Mouse (Mus musculus): ENCODE results near the gene Lmntd1.

The Lmntd1 gene

DNA sequence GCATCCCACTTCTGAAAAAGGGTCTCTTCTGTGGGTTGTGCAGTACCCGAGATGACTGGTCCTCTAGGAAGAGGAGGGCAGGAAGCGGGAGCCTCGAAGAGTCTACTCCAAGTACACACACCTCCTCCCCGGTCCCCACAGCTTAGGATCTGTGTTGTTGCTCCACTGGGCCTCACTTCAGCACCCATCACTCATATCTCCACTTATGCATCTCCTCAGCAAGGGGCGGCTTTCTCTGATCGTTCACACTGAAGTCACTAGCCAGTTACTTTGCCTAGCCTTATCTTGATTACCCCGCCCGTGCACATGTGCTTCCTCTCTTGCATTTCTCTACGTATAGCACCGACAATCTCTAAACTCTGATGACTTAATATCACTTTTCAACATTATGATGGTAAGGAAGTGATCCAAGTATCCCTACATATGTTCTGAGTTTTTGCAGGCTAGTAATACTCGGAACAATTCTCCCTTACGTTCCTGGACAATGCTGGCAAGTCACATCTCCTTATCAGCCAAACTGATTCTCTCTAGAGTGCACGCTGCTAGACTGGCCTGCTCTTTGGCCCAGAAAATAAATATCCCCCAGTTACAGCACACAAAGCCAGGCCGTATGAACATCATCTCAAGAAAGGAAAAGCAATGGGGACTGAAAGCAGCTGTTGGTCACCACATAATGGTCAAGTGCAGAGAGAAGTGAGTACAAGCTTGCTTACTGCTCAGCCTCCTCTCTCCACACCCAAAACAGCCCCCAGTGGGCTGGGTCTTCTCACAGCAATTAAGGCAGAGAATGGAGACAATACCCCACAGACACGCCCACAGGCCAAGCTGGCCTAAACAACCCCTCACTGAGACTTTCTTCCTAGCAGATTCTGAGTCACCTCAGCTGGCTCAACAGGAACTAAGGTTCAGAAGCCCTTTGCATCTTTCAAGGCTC lies 56.8 kb downstream of the Lmntd1 start:
- no peak for DNase-seq (ENCODE audit: low spot score)

DNA sequence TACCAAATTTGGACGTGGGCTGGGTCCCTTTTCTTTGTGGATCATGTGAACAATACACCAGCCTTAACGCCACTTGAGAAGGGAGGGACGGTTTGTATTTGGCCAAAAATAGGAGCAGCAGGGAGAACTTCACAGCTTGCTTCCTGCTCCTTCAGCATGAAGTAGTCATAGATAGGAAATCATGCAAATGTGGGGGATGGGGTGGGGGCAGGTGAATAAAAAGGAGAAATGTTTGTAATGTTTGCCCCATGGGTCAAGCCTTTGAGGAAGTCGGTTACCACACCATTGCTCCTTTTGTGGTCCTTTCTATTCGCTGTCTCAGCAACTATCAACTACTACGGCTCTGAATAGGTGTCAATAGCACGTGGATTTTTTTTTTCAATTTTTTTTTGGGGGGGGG lies 60.9 kb downstream of the Lmntd1 start:
- DNase-seq (ENCODE audit: low spot score) = no peak

DNA sequence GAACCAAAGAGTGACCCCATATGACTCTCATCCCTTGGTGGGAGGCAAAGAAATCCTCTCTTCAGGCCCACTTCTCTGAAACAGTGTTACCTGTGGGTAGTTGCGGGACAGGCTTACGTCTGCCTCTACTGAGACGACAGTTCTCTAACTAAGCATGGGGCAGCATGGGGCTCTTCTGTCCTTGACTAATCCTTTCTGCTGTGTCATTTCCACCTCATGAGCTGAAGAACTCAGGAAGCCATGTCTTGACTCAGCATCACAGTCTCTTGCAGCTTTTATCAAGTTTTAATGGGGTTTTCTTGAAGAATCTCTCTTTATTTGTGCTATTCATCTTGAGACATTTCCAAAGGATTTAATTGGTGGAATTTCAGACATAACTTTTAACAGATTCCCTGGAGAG lies 61.3 kb downstream of the Lmntd1 start:
- no peak for DNase-seq (ENCODE audit: low spot score)

DNA sequence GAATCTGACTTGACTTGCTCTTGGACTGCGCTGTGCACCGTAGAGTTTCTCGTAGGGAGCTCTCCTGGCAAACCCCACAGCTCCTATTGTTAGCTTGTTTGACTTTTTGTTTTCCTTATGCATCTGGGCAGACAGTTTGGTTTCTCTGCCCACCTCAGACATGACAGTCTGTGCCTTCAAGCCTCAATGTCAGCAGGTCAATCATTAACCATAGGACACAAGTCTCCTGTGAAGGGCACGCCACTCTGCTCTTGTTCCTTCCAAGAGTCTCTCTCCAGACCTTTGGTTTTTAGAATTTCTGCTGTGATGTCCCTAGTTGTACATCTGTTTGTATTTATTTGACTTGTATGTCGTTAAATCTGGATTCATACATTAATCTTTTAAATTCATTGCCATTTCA lies 63.1 kb downstream of the Lmntd1 start:
- DNase-seq (ENCODE audit: low spot score) = no peak

DNA sequence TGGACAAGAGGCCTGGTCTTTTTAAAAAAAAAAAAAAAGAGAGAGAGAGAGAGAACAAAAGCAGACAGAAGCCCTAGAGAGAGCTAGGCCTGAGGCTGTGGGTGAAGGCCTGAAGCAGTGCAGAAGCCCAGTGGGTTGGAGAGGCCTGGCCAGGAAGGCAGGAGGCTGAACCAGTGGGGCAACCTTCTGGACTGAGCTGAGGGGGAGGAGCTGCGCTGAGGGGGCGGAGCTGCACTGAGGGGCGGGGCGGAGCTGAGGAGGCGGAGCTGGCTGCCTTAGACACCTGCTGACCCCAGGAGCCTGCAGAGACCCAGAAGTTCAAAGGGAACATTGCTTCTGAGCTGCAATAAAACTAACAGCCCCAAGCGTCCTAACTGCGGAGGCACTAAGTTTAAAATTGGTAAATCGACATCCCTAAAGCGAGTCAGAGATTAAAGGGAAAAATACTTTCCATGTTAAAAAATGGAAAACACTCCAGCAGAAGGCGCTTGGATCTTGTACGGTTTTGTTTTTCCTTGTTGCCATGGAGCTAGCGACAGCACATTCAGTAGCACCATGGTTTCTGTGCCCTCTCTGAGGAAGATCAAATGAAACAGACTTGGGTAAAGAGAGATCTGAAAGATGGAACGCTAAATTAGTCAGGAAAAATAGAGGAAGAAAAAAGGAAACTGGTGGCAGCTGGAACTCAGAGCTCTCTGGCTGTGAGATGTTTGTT lies 68.0 kb downstream of the Lmntd1 start:
- no peak for DNase-seq (ENCODE audit: low spot score)

DNA sequence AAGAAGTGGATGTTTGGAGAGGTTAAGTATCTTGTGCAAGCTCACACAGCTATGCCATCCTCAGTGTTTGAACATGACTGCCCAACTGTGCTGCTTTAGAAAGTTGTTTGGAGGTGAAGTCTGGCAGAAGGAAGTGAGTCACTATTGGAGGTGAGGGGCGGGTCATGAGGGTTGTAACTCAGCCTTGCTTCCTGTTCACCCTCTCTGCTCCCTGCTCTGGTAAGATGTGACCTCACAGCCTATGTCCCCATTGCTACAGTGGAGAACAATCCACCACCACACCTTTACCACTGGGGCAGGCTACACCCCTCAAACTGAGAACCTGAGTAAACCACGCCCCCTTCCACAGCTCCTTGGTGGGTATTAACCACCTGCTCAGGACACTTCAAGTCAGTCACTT lies 69.3 kb downstream of the Lmntd1 start:
- no peak for DNase-seq (ENCODE audit: low spot score)

DNA sequence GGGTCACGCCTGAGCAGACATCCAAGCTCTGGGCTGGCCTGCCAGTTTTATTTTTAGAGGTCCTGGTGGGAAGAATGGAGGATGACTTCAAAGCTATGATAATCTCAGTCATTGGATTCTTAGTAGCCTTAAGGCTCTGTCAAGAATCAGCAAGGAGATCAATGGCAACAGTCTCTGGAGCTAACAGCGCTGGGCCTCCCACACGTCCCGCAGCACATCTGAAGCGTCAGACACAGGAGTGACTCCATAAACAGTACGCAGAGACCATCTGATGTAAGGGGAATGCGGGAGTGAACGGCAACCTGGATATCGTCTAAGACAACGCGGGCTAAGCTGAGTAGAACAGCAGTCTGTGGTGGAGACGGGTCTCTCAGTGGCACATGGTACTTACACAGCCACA lies 69.8 kb downstream of the Lmntd1 start:
- no peak for DNase-seq (ENCODE audit: low spot score)

DNA sequence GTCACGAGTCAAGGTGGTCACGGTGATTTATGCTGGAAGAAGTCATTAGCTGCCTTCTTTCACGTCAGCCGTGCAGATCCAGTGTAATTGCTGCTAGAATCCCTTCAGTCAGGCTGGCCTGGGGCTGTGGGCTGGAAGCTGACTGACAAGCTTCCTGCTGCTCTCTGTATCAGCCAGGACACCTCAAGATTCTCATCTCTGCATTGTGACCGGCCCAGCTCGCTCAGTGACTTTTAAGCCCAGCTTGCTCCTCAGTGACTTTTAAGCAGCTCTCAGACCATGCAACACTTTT lies 74.6 kb downstream of the Lmntd1 start:
- DNase-seq (ENCODE audit: low spot score) = no peak

DNA sequence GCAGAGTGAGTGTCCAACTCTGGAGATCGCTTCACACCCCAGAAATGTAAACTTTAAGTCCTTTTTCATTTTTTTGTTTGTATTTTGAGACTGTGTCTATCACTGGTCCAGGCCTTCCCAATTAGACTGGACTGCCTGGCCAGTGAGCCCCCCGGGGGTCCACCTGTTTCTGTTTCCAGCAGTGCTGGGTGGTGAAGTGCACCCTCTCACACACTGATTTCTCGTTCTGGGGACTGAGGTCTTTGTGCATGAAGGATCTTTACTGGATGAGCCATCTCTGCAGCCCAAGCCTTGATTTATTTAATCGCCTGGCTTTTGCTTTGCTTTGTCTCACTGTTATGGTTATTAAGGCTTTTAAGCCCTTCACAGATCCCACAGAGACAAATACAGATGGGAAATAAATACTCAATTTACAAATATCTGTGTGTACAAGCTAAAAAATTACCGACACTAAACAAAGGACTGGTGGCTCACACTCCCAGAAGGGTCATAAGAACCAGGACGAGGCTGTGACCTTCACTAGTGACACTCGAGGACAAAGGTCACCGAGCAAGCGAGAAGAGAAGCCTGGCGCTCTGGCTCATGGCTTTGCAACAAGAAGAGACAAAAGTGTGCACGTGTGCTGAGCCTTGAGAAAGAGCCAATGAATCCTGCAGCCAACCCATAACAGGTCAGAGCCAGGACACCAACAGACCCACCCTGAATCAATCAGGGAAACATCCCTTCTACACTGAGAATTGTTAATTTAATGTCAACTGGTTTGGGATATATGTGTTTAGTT lies 75.1 kb downstream of the Lmntd1 start:
- no peak for DNase-seq (ENCODE audit: low spot score)

DNA sequence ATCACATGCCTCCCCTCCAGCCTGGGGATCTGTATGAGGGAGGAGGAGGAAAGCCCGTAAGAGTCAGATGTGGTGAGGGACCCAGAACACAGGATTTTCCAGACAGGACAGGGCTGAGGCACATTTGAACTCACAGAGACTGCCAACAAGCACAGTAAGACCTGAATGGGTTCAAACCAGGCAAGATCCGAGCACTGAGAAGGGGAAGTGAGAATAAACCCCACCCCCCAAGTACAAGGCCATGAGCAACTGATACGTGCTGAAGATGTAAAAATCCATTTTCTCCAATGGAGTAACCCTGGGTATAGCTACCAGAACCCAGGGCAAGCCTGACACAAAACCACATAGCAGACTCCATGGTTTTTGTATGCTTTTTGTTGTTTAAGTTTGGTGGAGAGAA lies 83.7 kb downstream of the Lmntd1 start:
- DNase-seq (ENCODE audit: low spot score) = no peak

DNA sequence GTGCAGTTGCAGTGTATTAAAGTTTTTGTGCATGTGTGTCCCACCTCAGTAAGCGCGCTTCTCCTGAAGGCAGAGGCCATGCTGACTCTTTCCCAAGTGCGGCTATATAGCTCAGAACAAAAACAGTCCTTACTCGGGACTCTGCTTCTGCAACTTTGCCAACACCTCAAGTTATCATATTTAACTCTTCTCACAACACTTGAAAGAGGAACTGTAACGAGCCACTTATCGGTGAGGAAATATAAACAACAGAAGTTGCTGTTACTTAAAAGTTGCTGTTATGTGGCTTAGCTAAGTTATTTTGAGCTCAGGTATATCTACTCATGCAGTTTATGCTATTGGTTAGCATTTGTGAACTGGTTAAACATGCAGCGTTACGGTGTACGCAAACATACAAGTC lies 90.8 kb downstream of the Lmntd1 start:
- no peak for DNase-seq (ENCODE audit: low spot score)

DNA sequence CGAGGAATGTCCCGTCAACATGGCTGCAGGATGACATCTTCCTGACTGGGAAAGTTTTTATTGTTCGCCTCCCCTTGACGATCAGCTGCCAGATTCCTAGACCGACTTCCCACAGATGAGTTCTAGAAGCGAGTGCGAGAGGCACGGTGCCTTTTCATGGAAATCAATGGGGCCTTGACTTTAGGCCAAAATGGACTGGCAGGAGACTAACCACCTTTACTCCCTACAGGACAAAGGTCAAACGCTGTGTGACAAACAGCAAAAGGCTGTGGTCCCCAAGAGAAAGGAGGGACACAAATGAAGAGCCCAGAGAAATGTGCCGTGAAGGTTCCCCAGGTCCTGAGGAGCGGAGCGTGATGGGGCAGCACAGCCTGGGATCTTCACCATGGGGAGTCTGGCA lies 91.5 kb downstream of the Lmntd1 start:
- DNase-seq (ENCODE audit: low spot score) = no peak

DNA sequence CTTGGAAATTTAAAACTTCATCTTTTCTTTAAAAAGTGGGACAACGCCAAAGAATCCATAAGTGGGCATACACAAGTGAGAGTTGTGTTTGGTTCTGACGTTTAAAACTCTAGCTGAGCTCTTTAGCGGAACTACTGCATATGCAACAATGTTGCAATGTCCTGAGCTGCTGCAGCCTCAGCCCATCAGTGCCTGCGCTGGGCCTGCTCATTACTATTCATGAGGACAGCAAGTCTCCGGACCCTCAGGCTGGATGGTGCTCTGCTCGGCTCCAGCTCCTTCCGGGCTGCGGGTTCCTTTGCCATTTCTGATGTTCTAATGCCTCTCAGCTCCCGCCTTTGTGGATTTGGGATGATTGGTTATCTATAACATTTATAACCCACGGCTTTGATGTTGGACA lies 97.1 kb downstream of the Lmntd1 start:
- DNase-seq (ENCODE audit: low spot score) = no peak

DNA sequence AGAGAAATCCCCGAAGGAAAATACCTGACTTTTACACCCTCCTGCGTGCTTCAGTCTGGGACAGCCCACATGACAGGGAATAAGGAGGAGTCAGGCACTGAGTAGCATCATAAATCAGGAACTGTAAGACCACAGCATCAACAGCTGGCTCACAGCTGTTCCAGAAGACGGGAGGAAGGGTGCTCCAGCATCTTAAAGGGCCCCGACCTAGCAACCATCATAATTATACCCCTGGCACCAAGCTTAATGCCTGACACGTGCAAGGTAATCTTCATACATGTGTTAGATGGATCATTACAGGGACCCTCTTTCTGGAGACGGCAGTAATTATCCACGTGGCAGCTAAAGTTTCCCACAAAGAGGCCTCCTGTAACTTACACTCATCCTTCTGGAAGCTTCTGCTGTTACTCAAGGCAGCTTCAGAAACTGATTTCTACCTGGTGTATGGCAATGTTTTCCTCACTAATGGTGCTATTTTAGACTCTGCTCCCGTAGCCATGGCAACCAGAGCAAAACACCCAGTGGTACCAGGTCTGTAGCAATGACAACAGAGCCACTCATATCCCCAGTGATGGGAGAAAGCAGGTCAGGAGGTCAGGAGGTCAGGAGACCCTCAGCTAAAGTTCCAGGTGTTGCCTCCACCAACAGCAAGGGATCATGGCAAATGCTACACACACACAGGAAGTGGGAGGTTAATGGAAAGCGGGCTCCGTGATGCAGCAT lies 98.1 kb downstream of the Lmntd1 start:
- DNase-seq (ENCODE audit: low spot score) = no peak

DNA sequence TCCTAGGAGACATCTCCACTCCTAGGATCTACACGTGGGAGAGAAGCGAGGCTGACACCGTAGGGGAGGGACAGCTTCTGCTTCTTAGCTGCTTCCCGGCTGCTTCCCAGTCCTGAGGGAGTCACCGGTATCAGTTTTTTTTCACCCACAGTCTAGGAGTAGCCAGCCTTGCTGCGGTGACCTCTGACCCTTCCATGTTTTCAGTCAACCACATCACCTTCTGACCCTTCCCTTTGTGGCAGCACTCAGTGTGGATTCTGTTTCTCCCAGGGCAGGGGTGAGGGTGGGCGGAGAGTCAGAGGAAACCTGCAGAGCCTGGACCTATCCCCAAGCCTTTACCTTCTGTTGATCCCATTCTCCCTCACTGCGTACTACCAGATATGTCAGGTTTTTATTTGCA lies 102.9 kb downstream of the Lmntd1 start:
- DNase-seq (ENCODE audit: low spot score) = no peak

DNA sequence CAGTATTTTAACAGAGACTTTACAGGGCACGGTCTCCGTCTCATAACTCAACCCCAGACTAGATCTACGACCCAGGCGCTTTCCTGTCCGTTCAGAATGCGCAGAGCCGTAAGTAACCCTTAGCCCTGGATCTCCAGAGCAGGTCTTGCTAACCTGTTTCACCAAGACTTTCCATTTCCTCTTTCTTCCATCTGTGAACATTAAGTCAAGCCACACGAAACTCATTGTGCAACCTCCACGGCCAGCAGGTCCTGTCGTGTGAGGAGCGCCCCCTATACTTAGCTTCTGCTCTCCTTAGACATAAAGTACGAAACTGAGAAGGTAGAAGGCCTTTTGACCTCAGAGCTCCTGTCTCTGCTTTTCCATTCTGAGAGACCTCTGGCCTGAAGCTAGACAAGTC lies 105.3 kb downstream of the Lmntd1 start:
- no peak for DNase-seq (ENCODE audit: low spot score)

DNA sequence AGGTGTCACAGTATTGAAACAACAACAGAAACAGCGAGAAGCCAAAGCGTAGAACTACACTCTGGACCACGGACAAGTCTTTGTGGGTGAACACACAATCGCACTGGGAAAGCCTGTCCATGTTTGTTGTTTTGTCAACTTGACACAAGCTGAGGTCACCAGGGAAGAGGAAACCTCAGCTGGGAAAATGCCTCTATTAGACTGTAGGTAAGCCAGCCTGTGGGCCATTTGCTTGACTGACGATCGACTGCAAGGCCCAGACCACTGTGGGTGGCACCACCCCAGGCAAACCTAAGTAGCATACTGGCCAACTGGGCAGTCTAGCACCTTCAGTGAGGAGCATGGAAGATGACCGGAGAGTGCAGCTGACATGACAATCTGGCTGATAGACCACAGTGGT lies 112.4 kb downstream of the Lmntd1 start:
- no peak for DNase-seq (ENCODE audit: low spot score)

DNA sequence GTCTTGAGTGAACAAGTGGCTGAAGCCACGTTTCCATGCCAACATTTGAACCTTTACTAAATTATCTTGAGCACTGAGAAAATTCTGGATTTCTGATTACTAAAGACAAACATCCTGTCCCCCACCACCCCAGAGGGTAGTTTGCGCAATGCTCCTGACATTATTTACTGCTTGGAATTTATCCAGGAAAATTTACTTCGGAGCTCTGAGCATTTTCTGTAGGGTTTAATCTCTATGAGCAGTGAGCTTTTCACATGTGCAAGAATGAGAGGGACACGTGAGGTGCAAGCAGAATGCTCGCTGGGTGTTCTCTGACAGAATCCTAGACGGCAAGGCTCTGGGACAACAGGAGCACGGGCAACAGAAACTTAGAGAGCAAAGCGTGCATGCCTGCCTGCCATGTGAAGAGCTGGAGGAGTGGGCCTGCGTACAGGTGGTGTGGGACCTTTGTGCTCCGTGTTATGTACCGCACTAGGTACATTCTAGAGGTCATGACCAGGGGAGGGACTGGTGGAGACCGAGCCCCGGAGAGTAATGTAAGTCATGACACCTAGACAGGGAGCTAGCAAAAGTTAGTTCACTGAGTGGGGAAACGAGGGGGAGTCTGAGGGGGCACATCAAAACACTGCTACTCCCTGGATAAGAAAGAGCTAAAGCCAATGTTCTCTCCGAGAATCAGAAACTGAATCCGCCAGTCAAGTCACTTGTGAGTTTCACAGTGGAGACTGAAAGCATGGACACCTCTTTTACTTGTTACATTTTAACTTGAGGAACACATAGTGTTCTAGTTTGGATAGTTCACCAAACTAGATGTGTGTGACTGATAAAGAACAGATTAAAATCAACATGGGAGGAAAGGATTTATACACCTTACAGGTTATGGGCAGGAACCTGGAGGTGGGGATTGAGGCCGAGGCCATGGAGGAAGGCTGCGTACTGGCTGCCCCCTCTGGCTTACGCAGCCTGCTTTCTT lies 114.3 kb downstream of the Lmntd1 start:
- no peak for DNase-seq (ENCODE audit: low spot score)

DNA sequence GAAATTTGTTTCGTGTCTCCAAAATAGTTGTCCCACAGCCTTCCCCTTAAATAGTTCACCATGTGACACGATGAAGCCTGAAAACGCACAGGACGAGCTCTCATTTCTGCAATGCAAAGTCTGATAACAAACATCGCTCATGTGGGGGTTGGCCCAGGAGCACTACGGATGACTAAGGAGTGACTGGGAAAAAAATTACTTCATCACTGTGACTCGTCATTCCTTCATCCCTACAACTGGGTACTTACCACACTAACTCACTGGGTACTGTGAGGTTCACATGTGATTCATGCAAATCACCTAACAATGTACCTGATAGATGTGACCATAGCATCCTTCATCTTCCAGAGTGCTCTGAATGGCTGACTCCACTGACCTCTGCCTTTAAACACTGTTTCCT lies 118.4 kb downstream of the Lmntd1 start:
- no peak for DNase-seq (ENCODE audit: low spot score)

DNA sequence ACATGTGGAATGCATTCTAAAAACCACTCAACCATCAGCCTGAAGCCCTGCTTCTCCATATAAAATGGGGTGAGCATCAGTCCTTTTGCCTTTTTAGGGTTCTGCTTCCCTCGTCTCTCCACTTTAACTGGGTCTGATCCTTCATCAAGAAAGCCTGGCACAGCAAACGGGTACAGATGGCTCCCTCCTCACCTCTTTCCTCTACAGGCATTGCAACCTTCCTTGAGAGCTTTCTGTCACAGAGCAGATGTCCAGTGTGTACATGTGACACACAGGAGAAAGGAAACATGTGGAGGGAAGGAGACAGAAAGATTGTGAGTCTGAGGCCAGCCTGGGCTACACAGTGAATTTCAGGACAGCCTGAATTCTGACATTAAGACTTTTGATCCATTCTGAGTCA lies 125.9 kb downstream of the Lmntd1 start:
- DNase-seq (ENCODE audit: low spot score) = no peak

DNA sequence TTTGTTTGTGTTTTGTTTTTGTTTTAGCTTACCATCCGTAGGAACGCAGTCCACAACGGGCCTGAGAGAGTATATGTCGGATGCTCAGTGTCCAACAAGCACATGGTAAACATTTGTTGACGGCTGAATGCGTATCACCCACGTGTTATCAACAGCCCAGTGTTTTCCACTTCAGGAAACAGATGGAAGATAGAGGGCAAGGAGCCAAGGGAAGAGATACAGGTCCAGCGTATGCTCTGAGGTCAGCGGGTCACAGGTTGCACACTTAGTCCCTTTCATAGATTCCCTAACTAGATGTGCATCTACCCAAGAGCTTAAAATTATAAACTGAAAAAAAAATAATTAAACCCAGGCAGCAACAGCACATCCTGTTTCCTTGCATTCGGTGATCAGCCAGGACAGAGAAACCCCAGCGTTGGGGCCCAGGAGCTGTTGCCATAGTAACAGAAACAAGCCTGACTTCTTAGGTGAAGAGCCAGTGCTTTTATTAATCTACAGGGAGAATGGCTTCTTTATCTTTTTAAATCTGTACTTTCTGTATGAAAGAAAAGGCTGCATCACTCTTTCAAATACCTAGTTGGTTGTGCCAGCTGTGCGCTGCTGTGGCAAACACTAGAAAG lies 128.0 kb downstream of the Lmntd1 start:
- no peak for DNase-seq (ENCODE audit: low spot score)

All from T-cell, adult 2 months (primary cell).